Mouse (Mus musculus) ES-Bruce4 (cell line): Measurements from ENCODE around the gene Akap8. TPM values are rescaled to one million over a fixed set of nuclear protein-coding genes. Genes with fewer than 3 reads are reported as not detected.

Experiments used
- H3K27ac ChIP-seq: 2 replicates; pipeline ENCODE4 v1.5.1; 2012; ENCODE audit warnings: low read length, inconsistent platforms; ENCODE audit not compliant: insufficient read depth
- H3K27me3 ChIP-seq: 2 replicates; pipeline ENCODE4 v1.6.1; 2012; ENCODE audit warnings: mild to moderate bottlenecking, low read length, inconsistent platforms; ENCODE audit not compliant: control insufficient read depth, poor library complexity, insufficient read depth, severe bottlenecking
- H3K36me3 ChIP-seq: 2 replicates; pipeline ENCODE4 v1.6.1; 2012; ENCODE audit warnings: inconsistent platforms, mild to moderate bottlenecking, low read length, moderate library complexity; ENCODE audit not compliant: control insufficient read depth, poor library complexity, insufficient read depth, severe bottlenecking
- H3K4me1 ChIP-seq: one replicate; pipeline ENCODE4 v1.8.1; 2011; ENCODE audit warnings: low read length; ENCODE audit not compliant: control insufficient read depth, insufficient read depth
- H3K4me3 ChIP-seq: 2 replicates; pipeline ENCODE4 v1.5.1; 2011; ENCODE audit warnings: low read depth, mild to moderate bottlenecking, low read length
- H3K9ac ChIP-seq: 2 replicates; pipeline ENCODE4 v1.6.1; 2012; ENCODE audit warnings: low read depth, mild to moderate bottlenecking, inconsistent platforms; ENCODE audit not compliant: poor library complexity, severe bottlenecking
- H3K9me3 ChIP-seq: replicated peaks from 2 replicates; pipeline ENCODE4 v1.6.1; 2012; ENCODE audit warnings: mild to moderate bottlenecking, low read length, inconsistent platforms; ENCODE audit not compliant: control insufficient read depth, poor library complexity, insufficient read depth, severe bottlenecking
- CTCF ChIP-seq: IDR thresholded peaks from one replicate; pipeline ENCODE4 v1.8.1; 2011; ENCODE audit warnings: low read depth, low read length
- EP300 ChIP-seq: IDR thresholded peaks from 2 replicates; pipeline ENCODE4 v1.6.1; 2011; ENCODE audit warnings: low read depth, low read length; ENCODE audit not compliant: insufficient read depth
- POLR2A ChIP-seq: IDR thresholded peaks from one replicate; pipeline ENCODE4 v1.8.1; 2011; ENCODE audit warnings: low read length; ENCODE audit not compliant: insufficient read depth
- polyA plus RNA-seq: library from polyadenylated mRNA; stranded (reverse); fragments of >200 nt; gene quantifications from 2 replicates; pipeline ENCODE4 v1.2.4, GENCODE M21; 2011; ENCODE audit warnings: low read depth; ENCODE audit not compliant: missing spikeins, insufficient read depth, insufficient read length

Akap8 gene
- polyA plus RNA-seq, 1 experiment, result 135 TPM

GRCm38 (mm10) chr17:32340110-32340509 lies 19.1 kb upstream of the Akap8 start:
- peaks cover 19% of the 10 kb centered on the region for H3K36me3 ChIP-seq
- H3K4me1 ChIP-seq, result no peaks in the 10 kb centered on the region

GRCm38 (mm10) chr17:32335869-32336268 lies 14.8 kb upstream of the Akap8 start:
- Histone ChIP-seq H3K36me3 (peaks cover 25% of the 10 kb centered on the region), H3K9ac (no peak overlapping the region), H3K9me3 (no peaks in the 10 kb centered on the region), H3K27ac (no peak overlapping the region), H3K4me1 (no peaks in the 10 kb centered on the region), H3K4me3 (no peak overlapping the region), H3K27me3 (no peaks in the 10 kb centered on the region)
- TF ChIP-seq CTCF, result no peak
- TF ChIP-seq POLR2A, result no peak
- TF ChIP-seq EP300, result no peak

More at GRCm38 (mm10) chr17:32340110-32340509, 19.1 kb upstream of the Akap8 start:
- H3K9ac ChIP-seq, result no peak overlapping the region
- H3K27me3 ChIP-seq, result no peaks in the 10 kb centered on the region
- H3K9me3 ChIP-seq, result no peaks in the 10 kb centered on the region
- H3K27ac ChIP-seq, result no peak overlapping the region
- H3K4me3 ChIP-seq, result no peak overlapping the region
- TF ChIP-seq EP300 (no peak), POLR2A (no peak), CTCF (no peak)

GRCm38 (mm10) chr17:32334921-32335320 lies 13.9 kb upstream of the Akap8 start:
- no peaks in the 10 kb centered on the region for H3K9me3 ChIP-seq
- H3K27me3 ChIP-seq, result no peaks in the 10 kb centered on the region
- no peak overlapping the region for H3K9ac ChIP-seq
- no peak for TF ChIP-seq POLR2A
- no peak for TF ChIP-seq EP300
- no peak overlapping the region for H3K4me3 ChIP-seq
- H3K36me3 ChIP-seq, result peaks cover 25% of the 10 kb centered on the region
- no peak overlapping the region for H3K27ac ChIP-seq
- no peaks in the 10 kb centered on the region for H3K4me1 ChIP-seq

GRCm38 (mm10) chr17:32333675-32334303 lies 12.8 kb upstream of the Akap8 start:
- no peaks in the 10 kb centered on the region for H3K9me3 ChIP-seq
- peaks cover 27% of the 10 kb centered on the region for H3K36me3 ChIP-seq
- TF ChIP-seq POLR2A (no peak), CTCF (no peak), EP300 (no peak)
- no peaks in the 10 kb centered on the region for H3K4me1 ChIP-seq
- H3K27ac ChIP-seq, result no peak overlapping the region
- H3K4me3 ChIP-seq, result peak overlapping the region; percentile 22
- no peaks in the 10 kb centered on the region for H3K27me3 ChIP-seq
- peak overlapping the region; percentile 9; the same call in 1 of the 2 replicates for H3K9ac ChIP-seq

- Histone ChIP-seq H3K36me3 (peaks cover 29% of the 10 kb centered on the region), H3K4me1 (no peaks in the 10 kb centered on the region), H3K4me3 (no peak overlapping the region), H3K9me3 (no peaks in the 10 kb centered on the region), H3K27ac (no peak overlapping the region), H3K9ac (no peak overlapping the region), H3K27me3 (no peaks in the 10 kb centered on the region)
- TF ChIP-seq EP300 (no peak), CTCF (no peak), POLR2A (no peak)
Observed at GRCm38 (mm10) chr17:32327501-32327900, 6.5 kb upstream of the Akap8 start.

- H3K4me3 ChIP-seq, result no peak overlapping the region
- H3K27me3 ChIP-seq, result no peaks in the 10 kb centered on the region
- H3K4me1 ChIP-seq, result no peaks in the 10 kb centered on the region
- H3K27ac ChIP-seq, result no peak overlapping the region
- H3K36me3 ChIP-seq, result peaks cover 13% of the 10 kb centered on the region
- no peak for TF ChIP-seq CTCF
- H3K9ac ChIP-seq, result no peak overlapping the region
- no peaks in the 10 kb centered on the region for H3K9me3 ChIP-seq
Observed at GRCm38 (mm10) chr17:32322809-32323208, 1.8 kb upstream of the Akap8 start.
